Comparison of ENCODE assay signal across 17 mouse cellular contexts in the genomic region with DNA sequence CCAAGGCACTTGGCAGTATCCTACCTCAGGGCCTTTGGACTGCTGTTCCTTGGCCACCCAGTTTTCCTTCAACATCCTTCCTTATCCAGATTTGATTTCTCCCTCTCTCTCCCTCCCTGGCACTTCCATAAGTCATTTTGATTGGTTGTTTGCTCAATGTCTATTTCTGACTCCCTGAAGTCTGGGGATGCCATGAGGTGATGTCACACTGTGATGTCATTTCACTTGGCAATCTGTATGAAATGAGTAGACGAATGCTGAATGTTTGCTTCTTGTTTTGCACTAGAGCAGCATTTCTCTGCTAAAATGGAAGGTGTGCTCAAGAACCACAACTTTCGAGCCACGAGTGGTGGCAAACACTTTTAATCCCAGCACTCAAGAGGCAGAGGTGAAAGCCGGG. TPM values are rescaled to one million over a fixed set of nuclear protein-coding genes. Genes with fewer than 3 reads are reported as not detected.
DNase-seq lines count a peak whose midpoint lies in the region; ATAC-seq lines count a peak whose summit lies in the region.
"Had no signal": no experiment of that assay in that cellular context is flagged by ENCODE, and none has a peak within 500 bp of the region (broad histone marks: within the 10 kb centered on the region; RNA-seq: fewer than 3 reads in every experiment).

No protein-coding gene starts in this region.

- no peak overlapping the region for H3K4me3 ChIP-seq in heart, embryonic 14.5 days (ENCODE audit: control insufficient read depth in 1 of 2, insufficient read depth in 1 of 2, low read depth in 1 of 2, low read length in 2 of 2)
- peak overlapping the region; percentile 91 for H3K4me3 ChIP-seq in megakaryocyte, embryonic 14.5 days (replicated peaks)
- H3K4me3 ChIP-seq: erythroblast, embryonic 14.5 days; forebrain, embryonic 15.5 days; hindbrain, embryonic 15.5 days had no signal

- peaks cover 3 to 17% of the 10 kb centered on the region in 2 experiments for H3K4me1 ChIP-seq in heart, embryonic 14.5 days (ENCODE audit: control insufficient read depth in 2 of 2, insufficient read depth in 2 of 2, low read length in 2 of 2)
- peaks cover 57% of the 10 kb centered on the region for H3K4me1 ChIP-seq in megakaryocyte, embryonic 14.5 days

- no peak overlapping the region for H3K9ac ChIP-seq in heart, embryonic 14.5 days (ENCODE audit: low read length)
- H3K9ac ChIP-seq: forebrain, embryonic 15.5 days; hindbrain, embryonic 15.5 days had no signal

- H3K27me3 ChIP-seq in heart, embryonic 14.5 days (ENCODE audit: control insufficient read depth, insufficient read depth, low read length), result peaks cover 16% of the 10 kb centered on the region
- H3K27me3 ChIP-seq in megakaryocyte, embryonic 14.5 days (replicated peaks), result peaks cover 46% of the 10 kb centered on the region

- ATAC-seq in heart, embryonic 14.5 days (ENCODE audit: insufficient number of reproducible peaks, insufficient read depth, low FRiP score, low read depth), result no peak
- ATAC-seq in megakaryocyte, adult 5-6 weeks (ENCODE audit: poor library complexity, severe bottlenecking), result no peak
- ATAC-seq: forebrain, embryonic 15.5 days; intestine, embryonic 16.5 days had no signal

- WGBS in heart, embryonic 14.5 days, result 70% methylated on average over 4 of the region's 4 CpGs

- peak overlapping the region in 1 of 2 experiments; percentile 50; a peak in 1 of 4 replicates for H3K27ac ChIP-seq in heart, embryonic 14.5 days (replicated peaks in 1 of 2; ENCODE audit: control insufficient read depth in 1 of 2, insufficient read depth in 1 of 2, low read depth in 2 of 2, low read length in 2 of 2)
- H3K27ac ChIP-seq: embryonic facial prominence, embryonic 10.5 days; forebrain, embryonic 15.5 days; heart, embryonic 10.5 days; hindbrain, embryonic 15.5 days had no signal

- H3K4me2 ChIP-seq in heart, embryonic 14.5 days (ENCODE audit: low read length), result peak overlapping the region; percentile 94; the same call in 1 of the 2 replicates
- H3K4me2 ChIP-seq: forebrain, embryonic 15.5 days had no signal

- no peaks in the 10 kb centered on the region for H3K36me3 ChIP-seq in heart, embryonic 14.5 days (ENCODE audit: control insufficient read depth, insufficient read depth, low read length)
- peaks cover 2% of the 10 kb centered on the region for H3K36me3 ChIP-seq in megakaryocyte, embryonic 14.5 days (replicated peaks; ENCODE audit: low read length)
- H3K36me3 ChIP-seq: embryonic facial prominence, embryonic 10.5 days; forebrain, embryonic 15.5 days; heart, embryonic 10.5 days; hindbrain, embryonic 15.5 days had no signal

- DNase-seq in heart, adult 11 months, result no peak
- DNase-seq in NIH3T3 (ENCODE audit: low read depth), result peak; percentile 87
- no peak for DNase-seq in adrenal gland, postnatal 25 days
- no peak for DNase-seq in cerebellum, postnatal 10 days
- DNase-seq: adrenal gland, adult 8-10 months; cerebellum, adult 18-20 months; cerebellum, adult 9-11 months; gastrocnemius, postnatal 14 days had no signal

- H3K9me3 ChIP-seq in heart, embryonic 14.5 days (ENCODE audit: control insufficient read depth, low read length), result no peaks in the 10 kb centered on the region
- no peaks in the 10 kb centered on the region for H3K9me3 ChIP-seq in megakaryocyte, embryonic 14.5 days
- H3K9me3 ChIP-seq: embryonic facial prominence, embryonic 10.5 days; forebrain, embryonic 15.5 days; heart, embryonic 10.5 days; hindbrain, embryonic 15.5 days had no signal

RNA-seq across cellular contexts. Expression of a gene that starts 1.4 kb away (rescaled TPM):
- polyA plus RNA-seq in heart, embryonic 14.5 days (2014; fragmentation: Nextera tagmentation; extraction: Ambion mirVana), result 1.3 and 1.6 TPM in 2 replicates
- 0.55 TPM in 1 of 2 replicates, not detected in the other for polyA plus RNA-seq in megakaryocyte, embryonic 14.5 days (2012; ENCODE audit: insufficient read depth, low replicate concordance)
- not detected in 2 replicates for total RNA-seq in megakaryocyte, adult 5-6 weeks (2015)
- total RNA-seq in megakaryocyte, adult 5-6 weeks (2017), result not detected in 2 replicates
- total RNA-seq in adrenal gland, postnatal 25 days (2021), result 5.8 and 7.8 TPM in 2 replicates
- polyA plus RNA-seq: erythroblast, embryonic 14.5 days; intestine, embryonic 16.5 days had no signal

RNA-seq across cellular contexts. Expression of a gene that starts 15.2 kb away (rescaled TPM):
- polyA plus RNA-seq in heart, embryonic 14.5 days (2014; fragmentation: Nextera tagmentation; extraction: Ambion mirVana), result 114 and 121 TPM in 2 replicates
- polyA plus RNA-seq in megakaryocyte, embryonic 14.5 days (2012; ENCODE audit: insufficient read depth, low replicate concordance), result 170 and 286 TPM in 2 replicates
- total RNA-seq in megakaryocyte, adult 5-6 weeks (2015), result 42.9 and 53.0 TPM in 2 replicates
- 28.7 and 29.0 TPM in 2 replicates for total RNA-seq in megakaryocyte, adult 5-6 weeks (2017)
- 63.4 and 73.4 TPM in 2 replicates for total RNA-seq in adrenal gland, postnatal 25 days (2021)

RNA-seq across cellular contexts. Expression of a gene that starts 15.3 kb away (rescaled TPM):
- 270 TPM in 2 replicates for polyA plus RNA-seq in heart, embryonic 14.5 days (2014; fragmentation: Nextera tagmentation; extraction: Ambion mirVana)
- 19.3 and 28.8 TPM in 2 replicates for polyA plus RNA-seq in megakaryocyte, embryonic 14.5 days (2012; ENCODE audit: insufficient read depth, low replicate concordance)
- 13.7 and 19.9 TPM in 2 replicates for total RNA-seq in megakaryocyte, adult 5-6 weeks (2015)
- 16.8 and 18.5 TPM in 2 replicates for total RNA-seq in megakaryocyte, adult 5-6 weeks (2017)
- total RNA-seq in adrenal gland, postnatal 25 days (2021), result 71.3 and 79.4 TPM in 2 replicates

RNA-seq across cellular contexts. Expression of a gene that starts 23.5 kb away (rescaled TPM):
- 7.9 and 8.8 TPM in 2 replicates for polyA plus RNA-seq in heart, embryonic 14.5 days (2014; fragmentation: Nextera tagmentation; extraction: Ambion mirVana)
- polyA plus RNA-seq in megakaryocyte, embryonic 14.5 days (2012; ENCODE audit: insufficient read depth, low replicate concordance), result 4.4 and 12.6 TPM in 2 replicates
- 14.9 and 15.1 TPM in 2 replicates for total RNA-seq in megakaryocyte, adult 5-6 weeks (2015)
- 19.2 and 21.8 TPM in 2 replicates for total RNA-seq in megakaryocyte, adult 5-6 weeks (2017)
- 1.4 and 1.6 TPM in 2 replicates for total RNA-seq in adrenal gland, postnatal 25 days (2021)

RNA-seq across cellular contexts. Expression of a gene that starts 37.2 kb away (rescaled TPM):
- polyA plus RNA-seq in heart, embryonic 14.5 days (2014; fragmentation: Nextera tagmentation; extraction: Ambion mirVana), result 12.3 and 14.0 TPM in 2 replicates
- polyA plus RNA-seq in megakaryocyte, embryonic 14.5 days (2012; ENCODE audit: insufficient read depth, low replicate concordance), result 1.3 and 4.1 TPM in 2 replicates
- total RNA-seq in megakaryocyte, adult 5-6 weeks (2015), result 18.4 and 19.3 TPM in 2 replicates
- 21.0 and 23.3 TPM in 2 replicates for total RNA-seq in megakaryocyte, adult 5-6 weeks (2017)
- total RNA-seq in adrenal gland, postnatal 25 days (2021), result 17.4 and 20.6 TPM in 2 replicates
